Mouse (Mus musculus) retina, postnatal 1 day (tissue): ENCODE data around the gene Tubgcp2.

Experiments used
- DNase-seq: peaks from one replicate; pipeline ENCODE4 v3.0.0-alpha.2; 2012

Tubgcp2 gene

GRCm38 (mm10) chr7:139978278-139978892 lies 58.1 kb downstream of the Tubgcp2 start, which contains the start of gene 6430531B16Rik:
Gene 6430531B16Rik, minus strand, starts transcription at chr7:139978755.
- peak; percentile 86 for DNase-seq

- no peak for DNase-seq
Observed at GRCm38 (mm10) chr7:139975471-139975870, 61.0 kb downstream of the Tubgcp2 start.

- DNase-seq, result no peak
Observed at GRCm38 (mm10) chr7:139974307-139974706, 62.2 kb downstream of the Tubgcp2 start.

GRCm38 (mm10) chr7:139972923-139973331 lies 63.5 kb downstream of the Tubgcp2 start:
- DNase-seq, result no peak

- DNase-seq, result no peak
Observed at GRCm38 (mm10) chr7:139971436-139971835, 65.0 kb downstream of the Tubgcp2 start.

- DNase-seq, result no peak
Observed at GRCm38 (mm10) chr7:139970979-139971378, 65.5 kb downstream of the Tubgcp2 start.

- DNase-seq, result no peak
Observed at GRCm38 (mm10) chr7:139970216-139970919, 66.1 kb downstream of the Tubgcp2 start.

- peak; percentile 89 for DNase-seq
Observed at GRCm38 (mm10) chr7:139969348-139970130, 66.9 kb downstream of the Tubgcp2 start.

GRCm38 (mm10) chr7:139968428-139968827 lies 68.0 kb downstream of the Tubgcp2 start:
- DNase-seq, result no peak

GRCm38 (mm10) chr7:139967175-139967574 lies 69.3 kb downstream of the Tubgcp2 start:
- DNase-seq, result no peak

GRCm38 (mm10) chr7:139963814-139964213 lies 72.7 kb downstream of the Tubgcp2 start:
- DNase-seq, result no peak

- no peak for DNase-seq
Observed at GRCm38 (mm10) chr7:139961141-139961540, 75.3 kb downstream of the Tubgcp2 start.

GRCm38 (mm10) chr7:139957958-139958357 lies 78.5 kb downstream of the Tubgcp2 start:
- DNase-seq, result no peak

- DNase-seq, result no peak
Observed at GRCm38 (mm10) chr7:139957437-139957836, 79.0 kb downstream of the Tubgcp2 start.

GRCm38 (mm10) chr7:139956658-139957057 lies 79.8 kb downstream of the Tubgcp2 start:
- no peak for DNase-seq

GRCm38 (mm10) chr7:139955505-139955904 lies 81.0 kb downstream of the Tubgcp2 start:
- DNase-seq, result no peak

GRCm38 (mm10) chr7:139951991-139952633 lies 84.4 kb downstream of the Tubgcp2 start:
- peak; percentile 23 for DNase-seq

- DNase-seq, result no peak
Observed at GRCm38 (mm10) chr7:139951079-139951478, 85.4 kb downstream of the Tubgcp2 start.

- peak; percentile 52 for DNase-seq
Observed at GRCm38 (mm10) chr7:139950283-139950971, 86.0 kb downstream of the Tubgcp2 start.

- peak; percentile 84 for DNase-seq
Observed at GRCm38 (mm10) chr7:139949893-139950282, 86.6 kb downstream of the Tubgcp2 start.

GRCm38 (mm10) chr7:139946032-139946431 lies 90.4 kb downstream of the Tubgcp2 start:
- no peak for DNase-seq
